Mouse (Mus musculus) brain, embryonic 14.5 days (tissue): ENCODE data around the gene Sipa1l2.

Experiments used
- CTCF ChIP-seq: fragments of 200-500 bp; IDR thresholded peaks from 2 replicates; pipeline ENCODE4 v1.5.1; 2012; ENCODE audit warnings: inconsistent platforms, mild to moderate bottlenecking, moderate library complexity, borderline replicate concordance; ENCODE audit not compliant: insufficient read depth, insufficient read length; ENCODE audit errors: extremely low read depth
- POLR2A ChIP-seq: fragments of 200-500 bp; IDR thresholded peaks from 2 replicates; pipeline ENCODE4 v1.6.1; 2012; ENCODE audit warnings: mild to moderate bottlenecking, inconsistent platforms, borderline replicate concordance; ENCODE audit not compliant: poor library complexity, insufficient read depth, insufficient read length, severe bottlenecking; ENCODE audit errors: extremely low read depth

DNA sequence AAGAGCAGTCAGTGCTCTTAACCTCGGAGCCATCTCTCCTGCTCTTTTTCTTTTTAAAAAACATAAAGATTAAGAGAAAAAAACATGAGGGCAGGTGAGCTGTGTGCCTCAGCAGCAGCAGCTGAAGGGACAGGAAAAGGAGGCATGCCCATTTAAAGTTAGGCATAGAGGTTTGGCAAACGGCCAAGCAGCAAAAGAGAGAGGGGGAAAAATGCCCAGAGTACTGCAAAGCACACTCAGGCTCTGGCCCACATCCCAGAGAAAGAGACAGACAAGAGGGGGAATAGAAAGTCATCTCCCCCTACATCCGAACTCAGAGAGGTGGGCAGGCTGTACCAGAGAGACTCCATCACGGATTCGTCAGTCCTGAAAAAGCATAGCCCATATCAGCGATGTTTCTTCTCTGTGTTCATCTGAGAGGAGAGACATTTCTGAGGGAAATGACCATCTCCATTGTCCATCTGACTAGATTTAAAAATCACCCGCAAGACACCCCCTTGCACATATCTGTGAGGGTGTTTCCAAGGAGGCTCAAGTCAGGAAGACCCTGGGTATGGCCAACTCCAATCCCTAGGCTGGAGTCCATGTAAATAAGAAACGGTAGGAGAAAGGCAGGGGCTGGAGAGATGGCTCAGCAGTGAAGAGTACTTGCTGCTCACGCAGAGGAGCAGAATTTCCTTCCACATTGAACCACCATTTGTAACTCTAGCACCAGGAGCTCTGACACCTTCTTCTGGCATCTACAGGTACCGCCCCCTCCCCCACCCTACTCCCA is 41.6 kb upstream of the Sipa1l2 start:
- TF ChIP-seq POLR2A, result no peak
- no peak for TF ChIP-seq CTCF
